Mouse (Mus musculus) spleen, adult 2 months (tissue): ENCODE data around the gene Itgal.

Experiments used
- CTCF ChIP-seq: fragments of 200-500 bp; IDR thresholded peaks from 2 replicates; pipeline ENCODE4 v1.5.1; 2011; ENCODE audit warnings: mild to moderate bottlenecking, inconsistent platforms; ENCODE audit not compliant: insufficient read depth, insufficient read length, insufficient replicate concordance; ENCODE audit errors: extremely low read depth
- POLR2A ChIP-seq: fragments of 200-500 bp; IDR thresholded peaks from 2 replicates; pipeline ENCODE4 v1.6.1; 2011; ENCODE audit warnings: low read depth, low read length, inconsistent platforms

DNA sequence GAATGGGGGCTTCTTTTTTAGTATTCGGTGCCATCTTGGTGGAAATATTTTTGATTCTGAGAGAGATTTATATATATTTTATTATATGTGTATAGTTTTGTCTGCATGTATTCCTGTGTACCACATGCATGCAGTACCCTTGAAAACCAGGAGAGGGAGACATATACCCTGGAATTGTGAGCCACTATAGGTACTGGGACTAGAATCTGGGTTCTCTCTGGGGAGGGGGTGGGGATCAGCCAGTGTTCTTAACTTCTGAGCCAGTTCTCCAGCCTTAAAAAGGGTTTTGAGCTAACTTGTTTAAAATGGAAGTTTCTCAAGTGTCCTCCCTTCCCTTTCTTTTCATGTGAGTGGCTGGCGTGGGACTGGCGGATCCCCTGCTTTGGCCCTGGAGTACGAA is 12.8 kb downstream of the Itgal start:
- TF ChIP-seq CTCF (no peak), POLR2A (no peak)
